Mouse (Mus musculus) lung, embryonic 15.5 days (tissue): ENCODE data around the gene Apom. TPM values are rescaled to one million over a fixed set of nuclear protein-coding genes. Genes with fewer than 3 reads are reported as not detected.
A peak's percentile ranks its signal among the peaks of the same experiment; 100 is the strongest.
"Not testable (repeated sequence)": the region's sequence is repeated elsewhere in the genome, so short reads cannot be mapped to it uniquely, and the experiment has no call there.

Experiments used
- ATAC-seq: fragments of 200-750 bp; cut with Nextera tagmentation; 2 replicates; pipeline ENCODE4 v1.8.0; 2017; ENCODE audit warnings: moderate number of reproducible peaks, borderline replicate concordance; ENCODE audit not compliant: low FRiP score, low TSS enrichment; ENCODE audit errors: extremely low read depth
- H3K27ac ChIP-seq: fragments of 300-500 bp; sonication (generic); 2 replicates; pipeline ENCODE4 v1.5.1; 2015; ENCODE audit warnings: moderate library complexity, mild to moderate bottlenecking, inconsistent platforms
- H3K27me3 ChIP-seq: fragments of 300-500 bp; sonication (generic); 2 replicates; pipeline ENCODE4 v1.6.1; 2015; ENCODE audit warnings: inconsistent platforms
- H3K36me3 ChIP-seq: fragments of 300-500 bp; sonication (generic); 2 replicates; pipeline ENCODE4 v1.6.1; 2015; ENCODE audit warnings: inconsistent platforms
- H3K4me1 ChIP-seq: fragments of 300-500 bp; sonication (generic); 2 replicates; pipeline ENCODE4 v1.6.1; 2015; ENCODE audit warnings: inconsistent platforms
- H3K4me2 ChIP-seq: fragments of 300-500 bp; sonication (generic); 2 replicates; pipeline ENCODE4 v1.6.1; 2015; ENCODE audit warnings: inconsistent platforms, mild to moderate bottlenecking, moderate library complexity
- H3K4me3 ChIP-seq: fragments of 300-500 bp; sonication (generic); 2 replicates; pipeline ENCODE4 v1.5.1; 2015; ENCODE audit warnings: mild to moderate bottlenecking, inconsistent platforms
- H3K9ac ChIP-seq: fragments of 300-500 bp; sonication (generic); 2 replicates; pipeline ENCODE4 v1.6.1; 2015; ENCODE audit warnings: inconsistent platforms
- H3K9me3 ChIP-seq: fragments of 300-500 bp; sonication (generic); 2 replicates; pipeline ENCODE4 v1.6.1; 2016; ENCODE audit warnings: inconsistent platforms
- WGBS: fragments of 180-500 bp; shearing (Covaris S2); methylation state at CpG from one replicate; pipeline ENCODE4 v1.1.7; 2015; 5-methylcytosine and 5-hydroxymethylcytosine counted together
- polyA plus RNA-seq: library from polyadenylated mRNA; unstranded; fragments of >200 nt; fragmentation: Nextera tagmentation; extraction: Ambion mirVana; gene quantifications from 2 replicates; pipeline ENCODE4 v1.2.1, GENCODE M21; 2015

Gene Apom
- polyA plus RNA-seq, 1 experiment from 2014 or later, result 1.0 TPM

DNA sequence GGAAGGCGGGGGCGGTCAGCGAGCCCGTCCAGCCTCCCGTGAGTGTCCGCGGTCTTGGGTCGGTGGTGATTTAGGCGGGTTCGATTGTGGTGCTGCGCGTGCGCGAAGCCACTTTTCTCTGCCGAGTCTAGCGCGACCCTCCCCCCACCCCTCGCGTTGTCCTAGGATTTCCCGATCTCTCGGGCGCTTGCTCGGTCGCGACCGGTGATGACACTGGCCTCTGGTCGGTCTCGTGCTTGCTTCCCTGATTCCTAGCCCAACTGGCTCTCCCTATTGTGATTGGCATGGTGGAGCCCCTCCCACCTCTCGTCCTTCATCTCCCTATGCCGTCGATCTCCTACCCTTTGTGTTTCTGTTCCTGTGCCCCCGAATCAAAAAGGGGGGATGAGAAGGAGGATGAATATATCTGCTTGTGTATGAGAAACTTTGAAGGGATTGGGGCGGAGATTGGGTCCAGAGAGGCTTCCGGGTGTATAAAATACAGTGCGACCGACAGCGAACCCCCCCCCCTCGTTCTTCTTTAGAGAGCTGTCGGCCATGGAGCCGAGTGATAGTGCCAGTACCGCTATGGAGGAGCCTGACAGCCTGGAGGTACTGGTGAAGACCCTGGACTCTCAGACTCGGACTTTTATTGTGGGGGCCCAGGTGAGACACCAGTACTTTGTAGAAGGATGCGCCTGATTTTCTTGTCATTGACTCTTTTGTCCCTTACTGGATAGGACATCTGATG is 3.9 kb upstream of the Apom start:
- whole genome bisulfite sequencing, result under 1% methylated on average over 43 of the region's 43 CpGs
- Histone ChIP-seq H3K27me3 (no peaks in the 10 kb centered on the region), H3K9me3 (no peaks in the 10 kb centered on the region), H3K4me2 (peak overlapping the region; percentile 79), H3K4me1 (peaks cover 19% of the 10 kb centered on the region), H3K4me3 (peak overlapping the region; percentile 82), H3K9ac (peak overlapping the region; percentile 78), H3K27ac (peak overlapping the region; percentile 94), H3K36me3 (peaks cover 28% of the 10 kb centered on the region)
- peak; percentile 53 for ATAC-seq

DNA sequence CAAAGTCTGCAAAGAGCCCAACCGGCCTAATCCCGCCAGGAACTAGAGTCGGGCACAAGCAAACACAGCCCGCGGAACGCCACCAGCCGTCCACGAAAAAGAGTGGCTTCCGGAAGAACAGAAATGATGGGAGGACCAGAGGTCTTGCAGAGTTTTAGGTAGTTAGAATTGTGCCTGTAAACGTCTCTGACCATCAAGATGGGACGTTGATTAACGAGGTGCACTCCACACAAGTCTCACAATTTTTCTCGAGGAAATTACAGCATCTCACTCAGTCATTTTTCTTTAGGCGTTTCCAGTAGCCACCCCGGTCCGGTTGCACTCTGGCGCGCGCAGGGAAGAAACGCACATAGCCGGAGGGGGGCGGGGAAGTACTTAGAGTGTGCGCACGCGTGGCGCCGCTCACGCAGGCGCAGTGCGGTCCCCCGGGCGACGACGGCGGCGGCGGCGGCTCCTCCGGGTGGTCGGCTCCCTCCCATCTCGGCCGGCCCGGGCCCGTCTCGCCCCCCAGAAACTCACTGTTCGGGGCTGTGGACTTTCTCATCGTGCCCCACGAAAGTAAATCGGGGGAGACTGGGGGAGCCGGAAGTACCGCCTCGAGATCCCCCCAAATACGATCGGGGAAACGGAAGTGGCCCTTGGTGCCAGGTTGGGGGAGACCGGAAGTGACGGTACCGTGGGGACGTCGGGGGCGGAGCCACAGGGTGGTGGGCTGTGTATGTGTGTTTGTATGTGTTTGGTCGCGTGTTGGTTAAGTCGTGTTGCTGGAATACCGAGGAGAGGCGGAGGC is 3.1 kb upstream of the Apom start, which contains the start of gene Bag6:
Gene Bag6 (plus strand): TSS at position 378 of the 790 bp plus-strand sequence.
- WGBS, result under 1% methylated on average over 66 of the region's 66 CpGs
- H3K4me1 ChIP-seq, result peaks cover 19% of the 10 kb centered on the region
- H3K27me3 ChIP-seq, result no peaks in the 10 kb centered on the region
- peaks cover 21% of the 10 kb centered on the region for H3K36me3 ChIP-seq
- peak within 1 kb of the TSS; percentile 82 for H3K4me3 ChIP-seq
- H3K9ac ChIP-seq, result peak within 1 kb of the TSS; percentile 78
- peak within 1 kb of the TSS; percentile 94 for H3K27ac ChIP-seq
- no peaks in the 10 kb centered on the region for H3K9me3 ChIP-seq
- ATAC-seq, result peak; percentile 94
- peak within 1 kb of the TSS; percentile 79 for H3K4me2 ChIP-seq

DNA sequence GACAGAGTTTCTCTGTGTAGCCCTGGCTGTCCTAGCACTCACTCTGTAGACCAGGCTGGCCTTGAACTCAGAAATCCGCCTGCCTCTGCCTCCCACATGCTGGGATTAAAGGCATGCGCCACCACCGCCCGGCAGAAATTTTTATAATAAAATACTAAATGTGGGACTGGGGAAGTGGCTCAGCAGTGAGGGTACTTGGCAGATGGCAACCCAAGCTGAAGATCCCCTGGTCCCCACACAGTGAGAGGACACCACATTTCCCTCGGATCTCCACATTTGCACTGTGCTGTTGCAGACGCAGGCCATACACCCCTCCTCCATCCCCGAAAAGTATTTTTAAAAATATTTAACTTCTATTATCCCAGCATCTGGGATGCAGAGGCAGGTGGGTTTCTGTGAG is 1.7 kb upstream of the Apom start:
- ATAC-seq, result no peak
- no peaks in the 10 kb centered on the region for H3K27me3 ChIP-seq
- no peaks in the 10 kb centered on the region for H3K9me3 ChIP-seq
- H3K36me3 ChIP-seq, result peaks cover 6% of the 10 kb centered on the region
- 95% methylated on average over 7 of the region's 7 CpGs for WGBS
- no peak overlapping the region for H3K9ac ChIP-seq
- no peak overlapping the region for H3K27ac ChIP-seq
- H3K4me3 ChIP-seq, result no peak overlapping the region
- peaks cover 19% of the 10 kb centered on the region for H3K4me1 ChIP-seq
- no peak overlapping the region for H3K4me2 ChIP-seq

DNA sequence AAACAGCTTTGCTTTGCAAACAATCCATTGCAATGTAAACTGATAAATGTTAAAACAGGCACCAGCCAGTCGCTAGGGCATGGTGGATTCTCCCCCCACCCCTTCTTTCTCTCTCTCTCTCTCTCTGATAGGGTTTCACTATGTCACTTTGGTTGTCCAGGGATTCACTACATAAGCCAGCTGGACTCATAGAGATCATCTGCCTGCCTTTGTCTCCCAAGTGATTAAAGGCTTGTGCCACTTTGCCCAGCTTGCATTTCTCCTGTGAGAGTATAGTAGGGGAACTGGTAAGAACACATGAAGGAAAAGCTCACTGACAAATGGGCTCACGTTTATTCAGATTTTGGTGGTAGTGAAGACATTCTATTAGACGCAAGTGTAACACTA is 317 bp upstream of the Apom start:
- Histone ChIP-seq H3K4me1 (peaks cover 23% of the 10 kb centered on the region), H3K36me3 (no peaks in the 10 kb centered on the region; the same call in 1 of the 2 replicates), H3K9ac (no peak overlapping the region), H3K27me3 (no peaks in the 10 kb centered on the region), H3K9me3 (no peaks in the 10 kb centered on the region), H3K4me3 (no peak overlapping the region), H3K4me2 (no peak overlapping the region), H3K27ac (no peak overlapping the region)
- no peak for ATAC-seq
- 60% methylated on average over 3 of the region's 3 CpGs for WGBS

DNA sequence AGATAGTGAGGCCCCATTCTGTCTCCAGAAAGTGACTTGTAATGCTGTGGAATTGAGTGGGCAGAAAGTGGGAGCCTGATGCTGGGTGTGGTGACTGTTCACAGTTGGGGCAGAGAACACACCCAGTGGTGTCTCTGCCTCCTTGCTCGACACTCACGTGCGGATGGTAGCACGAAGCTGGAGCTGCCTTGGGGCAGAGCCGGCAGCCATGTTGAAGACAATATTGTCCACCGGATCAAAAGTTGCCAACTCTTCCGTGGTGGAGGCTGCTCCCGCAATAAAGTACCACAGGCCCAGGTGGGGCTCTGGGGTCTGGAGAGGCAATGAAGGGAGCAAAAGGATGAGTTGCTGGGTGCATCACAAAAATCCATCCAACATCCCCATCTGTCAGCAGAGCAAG is 812 bp downstream of the Apom start:
- Histone ChIP-seq H3K4me3 (no peak overlapping the region), H3K27me3 (no peaks in the 10 kb centered on the region), H3K4me1 (peaks cover 19% of the 10 kb centered on the region), H3K27ac (no peak overlapping the region), H3K9me3 (no peaks in the 10 kb centered on the region), H3K4me2 (no peak overlapping the region), H3K36me3 (no peaks in the 10 kb centered on the region; the same call in 1 of the 2 replicates), H3K9ac (no peak overlapping the region)
- no peak for ATAC-seq
- WGBS, result 91% methylated on average over 8 of the region's 8 CpGs

DNA sequence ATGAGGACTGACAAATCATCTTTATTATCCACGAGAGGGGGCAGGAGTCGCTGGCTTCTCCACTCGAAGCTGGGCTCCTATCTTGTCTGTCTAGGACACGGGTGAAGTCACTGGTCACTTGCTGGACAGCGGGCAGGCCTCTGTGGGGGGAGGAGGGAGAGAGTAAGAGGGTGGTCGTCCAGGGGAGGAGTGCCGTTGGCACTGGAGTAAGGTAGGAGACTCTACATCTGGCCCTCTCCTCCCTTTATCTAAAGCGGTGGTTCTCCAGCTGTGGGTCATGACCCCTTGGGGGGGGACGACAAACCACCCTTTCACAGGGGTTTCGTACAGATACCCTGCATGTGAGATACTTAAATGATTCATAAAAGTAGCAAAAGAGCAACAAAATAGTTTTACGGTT is 2.9 kb downstream of the Apom start:
- 53% methylated on average over 11 of the region's 11 CpGs for WGBS
- H3K9ac ChIP-seq, result no peak overlapping the region
- H3K4me2 ChIP-seq, result no peak overlapping the region
- no peak overlapping the region for H3K4me3 ChIP-seq
- no peak for ATAC-seq
- peaks cover 4% of the 10 kb centered on the region; the same call in 1 of the 2 replicates for H3K36me3 ChIP-seq
- H3K27ac ChIP-seq, result no peak overlapping the region
- H3K9me3 ChIP-seq, result no peaks in the 10 kb centered on the region
- H3K4me1 ChIP-seq, result peaks cover 32% of the 10 kb centered on the region
- no peaks in the 10 kb centered on the region for H3K27me3 ChIP-seq

DNA sequence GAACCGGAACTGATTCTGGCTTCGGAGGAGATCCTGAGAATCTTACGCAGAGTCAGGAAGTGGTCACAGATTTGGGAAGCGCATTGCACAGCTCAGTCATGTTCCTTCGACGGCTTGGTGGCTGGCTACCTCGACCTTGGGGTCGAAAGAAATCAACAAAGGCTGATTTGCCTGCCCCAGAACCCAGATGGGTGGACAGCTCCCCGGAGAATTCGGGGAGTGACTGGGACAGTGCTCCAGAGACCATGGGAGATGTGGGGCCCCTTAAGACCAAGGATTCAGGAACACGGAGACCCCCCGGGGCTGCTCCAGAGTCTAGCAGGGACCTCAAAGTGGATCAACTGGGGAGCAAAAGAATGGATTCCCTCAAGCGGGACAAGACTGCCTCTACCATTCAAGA is 4.8 kb downstream of the Apom start:
- H3K9ac ChIP-seq, result peak overlapping the region; percentile 72; the same call in 1 of the 2 replicates
- no peak for ATAC-seq
- peaks cover 10% of the 10 kb centered on the region; the same call in 1 of the 2 replicates for H3K36me3 ChIP-seq
- no peaks in the 10 kb centered on the region for H3K27me3 ChIP-seq
- H3K27ac ChIP-seq, result 0 out of 2 replicates have a peak overlapping the region, but pooled peaks have one; percentile 89
- peaks cover 34% of the 10 kb centered on the region for H3K4me1 ChIP-seq
- 54% methylated on average over 13 of the region's 13 CpGs for WGBS
- H3K9me3 ChIP-seq, result no peaks in the 10 kb centered on the region
- H3K4me3 ChIP-seq, result peak overlapping the region; percentile 67
- peak overlapping the region; percentile 69 for H3K4me2 ChIP-seq

DNA sequence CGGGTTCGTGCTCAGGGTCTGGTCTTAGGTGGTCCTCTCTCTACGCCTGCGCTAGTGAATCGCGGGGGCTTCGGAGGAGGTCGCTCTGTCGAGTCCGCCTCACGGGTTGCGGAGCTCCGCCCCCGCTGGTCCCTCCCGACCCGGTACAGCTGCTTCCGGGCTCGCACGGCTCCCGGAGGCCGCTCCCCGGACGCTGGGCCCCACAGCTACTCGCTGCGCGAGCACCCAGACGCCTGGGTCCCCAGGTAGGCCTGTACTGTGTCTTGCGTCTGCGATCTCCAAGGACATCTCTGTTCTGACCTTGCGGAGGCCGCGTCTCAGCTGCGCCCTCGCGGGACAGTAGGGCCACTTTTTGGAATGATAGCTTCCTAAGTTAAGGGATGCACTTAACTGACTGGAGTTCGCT is 5.6 kb downstream of the Apom start, which contains the start of gene D17H6S53E:
Gene D17H6S53E (plus strand): TSS at position 168 of the 406 bp plus-strand sequence.
- Histone ChIP-seq H3K9me3 (no peaks in the 10 kb centered on the region), H3K4me2 (peak within 1 kb of the TSS; percentile 69), H3K4me3 (peak within 1 kb of the TSS; percentile 67), H3K9ac (peak within 1 kb of the TSS; percentile 72), H3K36me3 (peaks cover 10% of the 10 kb centered on the region; the same call in 1 of the 2 replicates), H3K27me3 (no peaks in the 10 kb centered on the region), H3K27ac (peak within 1 kb of the TSS; percentile 89), H3K4me1 (peaks cover 37% of the 10 kb centered on the region)
- peak; percentile 50 for ATAC-seq
- 0% methylated on average over 36 of the region's 36 CpGs for WGBS

DNA sequence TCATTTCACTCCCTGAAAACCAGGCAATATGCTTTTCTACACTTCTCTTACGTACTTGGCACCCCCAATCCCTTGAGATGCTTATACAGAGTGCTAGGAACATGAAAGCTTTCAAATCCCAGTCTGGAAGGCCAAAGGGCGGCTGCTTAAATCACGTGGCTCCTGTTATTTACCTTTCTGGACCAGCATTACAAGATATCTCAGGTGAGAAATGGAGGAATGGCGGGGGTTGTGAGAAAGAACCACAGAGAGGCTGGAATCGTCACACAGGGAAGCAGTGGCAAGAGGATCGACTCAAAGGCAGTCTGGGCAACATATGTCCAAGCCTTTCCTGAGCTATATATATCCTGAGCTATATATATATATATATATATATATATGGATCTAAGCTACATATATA is 6.3 kb downstream of the Apom start:
- peak overlapping the region; percentile 69 for H3K4me2 ChIP-seq
- H3K4me3 ChIP-seq, result peak overlapping the region; percentile 67
- 14% methylated on average over 6 of the region's 6 CpGs for WGBS
- no peak for ATAC-seq
- H3K27me3 ChIP-seq, result no peaks in the 10 kb centered on the region
- peak overlapping the region; percentile 72 for H3K9ac ChIP-seq
- H3K9me3 ChIP-seq, result no peaks in the 10 kb centered on the region
- H3K4me1 ChIP-seq, result peaks cover 37% of the 10 kb centered on the region
- H3K36me3 ChIP-seq, result peaks cover 10% of the 10 kb centered on the region; the same call in 1 of the 2 replicates
- H3K27ac ChIP-seq, result peak overlapping the region; percentile 89

DNA sequence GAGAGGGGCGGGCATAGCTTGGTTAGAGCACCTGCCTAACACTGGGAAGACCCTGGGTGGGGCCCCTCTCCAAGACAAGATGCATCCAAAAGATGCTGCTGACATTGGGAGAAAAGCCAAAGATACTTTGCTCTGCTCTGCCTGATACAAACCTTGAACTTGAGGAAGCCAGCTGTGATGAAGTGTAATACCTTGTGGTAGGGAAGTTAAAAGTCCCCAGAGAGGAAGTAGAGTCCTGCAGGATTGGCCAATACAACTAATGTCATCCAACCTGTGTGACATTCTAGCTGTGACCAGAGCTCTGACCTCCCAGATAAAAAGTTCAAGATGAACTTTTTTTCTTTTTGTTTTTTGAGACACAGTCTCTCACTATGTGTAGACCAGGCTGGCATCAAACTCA is 6.8 kb downstream of the Apom start:
- peaks cover 42% of the 10 kb centered on the region for H3K4me1 ChIP-seq

DNA sequence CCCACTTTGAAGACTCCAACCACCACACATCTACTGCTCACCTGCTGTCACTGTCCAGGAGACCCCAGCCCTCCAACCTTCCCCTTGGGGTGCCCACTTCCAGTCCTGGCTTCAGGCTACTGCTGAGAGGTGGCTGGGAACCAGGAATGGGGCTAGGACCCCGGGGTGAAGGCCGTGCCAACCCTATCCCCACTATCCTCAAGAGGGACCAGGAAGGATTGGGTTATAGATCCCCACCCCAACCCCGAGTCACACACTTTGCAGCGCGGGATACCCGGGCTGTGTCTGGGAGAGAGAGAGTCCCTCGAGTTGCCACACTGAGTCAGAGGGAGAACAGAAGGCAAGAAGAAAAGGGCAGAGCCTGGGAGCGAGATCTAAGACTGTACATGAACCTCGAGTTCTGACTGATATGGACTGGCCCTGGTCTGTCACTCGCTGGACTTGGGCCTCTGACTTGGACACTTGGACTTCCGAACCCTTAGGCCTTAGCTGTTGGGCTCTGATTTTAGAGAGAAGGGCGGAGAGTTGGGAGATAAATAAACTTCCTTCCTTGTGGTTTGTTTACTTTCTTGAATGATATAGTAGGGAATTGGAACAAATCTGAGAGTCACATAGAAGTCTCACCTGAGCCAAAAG is 7.5 kb downstream of the Apom start:
- 89% methylated on average over 12 of the region's 12 CpGs for WGBS
- H3K27ac ChIP-seq, ATAC-seq, H3K9ac ChIP-seq, H3K9me3 ChIP-seq, H3K27me3 ChIP-seq, H3K4me3 ChIP-seq, H3K4me2 ChIP-seq: not testable (repeated sequence)
- H3K4me1 ChIP-seq, result peaks cover 48% of the 10 kb centered on the region
- peaks cover 15% of the 10 kb centered on the region; the same call in 1 of the 2 replicates for H3K36me3 ChIP-seq

More for the DNA sequence above, 6.8 kb downstream of the Apom start:
- WGBS, result 81% methylated on average over 1 of the region's 1 CpGs
- Histone ChIP-seq H3K9me3 (no peaks in the 10 kb centered on the region), H3K4me3 (peak overlapping the region; percentile 67; the same call in 1 of the 2 replicates), H3K4me2 (no peak overlapping the region; the same call in 1 of the 2 replicates), H3K9ac (no peak overlapping the region), H3K36me3 (peaks cover 10% of the 10 kb centered on the region; the same call in 1 of the 2 replicates), H3K27ac (peak overlapping the region; percentile 89; the same call in 1 of the 2 replicates), H3K27me3 (no peaks in the 10 kb centered on the region)
- ATAC-seq, result no peak
